Mouse (Mus musculus): ENCODE measurements around the gene Stambpl1. TPM values are rescaled to one million over a fixed set of nuclear protein-coding genes. Genes with fewer than 3 reads are reported as not detected.
"Not testable (repeated sequence)": the region's sequence is repeated elsewhere in the genome, so short reads cannot be mapped to it uniquely, and the experiment has no call there.

Stambpl1 gene
- polyA plus RNA-seq, 1 experiment, result 1.1 TPM

DNA sequence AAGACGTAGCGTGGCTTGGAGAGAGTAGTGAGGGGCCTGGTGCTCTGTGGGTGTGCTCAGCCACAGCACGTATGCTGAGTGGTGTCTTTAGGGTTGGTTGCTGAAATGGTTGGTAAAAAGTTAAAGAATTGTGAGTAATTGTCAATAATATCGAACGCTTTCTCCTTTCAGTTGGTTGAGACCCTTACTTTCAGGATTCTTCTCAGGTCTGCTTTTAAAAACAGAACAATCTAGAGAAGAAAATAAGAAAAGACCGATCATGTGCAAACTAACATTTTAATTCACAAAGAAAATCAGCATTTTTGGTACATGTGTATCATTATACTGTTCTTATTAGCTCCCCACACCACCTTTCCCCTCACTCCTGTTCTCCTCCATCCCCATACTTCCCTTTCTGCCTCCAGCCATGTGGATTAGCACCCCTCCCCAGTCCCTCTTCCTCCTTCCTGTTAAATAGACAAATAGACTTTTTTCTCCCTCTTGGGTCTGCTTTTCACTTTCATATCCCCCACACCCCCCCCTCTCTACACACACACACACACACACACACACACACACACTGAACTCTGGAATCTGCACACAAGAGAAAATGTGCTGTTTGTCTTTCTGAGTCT lies 2.2 kb downstream of the Stambpl1 start:
- Histone ChIP-seq H3K4me3 (replicated peaks) (peak overlapping the region; percentile 97), H3K36me3 (replicated peaks; ENCODE audit: low read length) (no peaks in the 10 kb centered on the region), H3K9me3 (no peaks in the 10 kb centered on the region), H3K4me1 (peaks cover 42% of the 10 kb centered on the region), H3K27me3 (replicated peaks) (peaks cover 19% of the 10 kb centered on the region)
- TF ChIP-seq FLI1 (IDR thresholded peaks at IDR 0.05; ENCODE audit: low read length), result no peak
- TF ChIP-seq GATA1 (IDR thresholded peaks at IDR 0.05; ENCODE audit: borderline replicate concordance, low read length), result no peak

DNA sequence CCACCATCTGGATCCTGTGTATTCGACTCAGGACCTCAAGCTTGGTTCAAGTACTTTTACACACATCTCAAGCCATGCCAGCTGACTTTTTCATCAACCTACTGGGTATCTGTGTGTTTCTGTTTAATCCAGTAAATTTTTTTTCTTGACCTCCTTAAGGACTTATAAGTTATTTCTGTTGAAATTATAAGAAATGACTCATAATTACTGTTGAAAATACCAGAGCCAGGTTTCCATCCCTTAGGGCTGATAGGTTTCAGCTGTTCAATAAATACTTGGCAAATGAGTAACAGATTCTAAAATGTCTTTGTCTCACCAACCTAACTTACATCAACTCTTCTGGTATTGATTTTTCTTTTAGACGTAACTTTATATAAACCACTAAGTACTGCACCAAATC lies 3.0 kb downstream of the Stambpl1 start:
- H3K36me3 ChIP-seq (replicated peaks; ENCODE audit: low read length), result no peaks in the 10 kb centered on the region
- peaks cover 17% of the 10 kb centered on the region for H3K27me3 ChIP-seq (replicated peaks)
- H3K4me1 ChIP-seq, result peaks cover 46% of the 10 kb centered on the region
- no peak overlapping the region for H3K4me3 ChIP-seq (replicated peaks)
- no peak for TF ChIP-seq GATA1 (IDR thresholded peaks at IDR 0.05; ENCODE audit: borderline replicate concordance, low read length)
- no peak for TF ChIP-seq FLI1 (IDR thresholded peaks at IDR 0.05; ENCODE audit: low read length)
- no peaks in the 10 kb centered on the region for H3K9me3 ChIP-seq

GRCm38 (mm10) chr19:34198066-34198465 lies 6.0 kb downstream of the Stambpl1 start:
- Histone ChIP-seq H3K36me3 (replicated peaks; ENCODE audit: low read length) (no peaks in the 10 kb centered on the region), H3K4me1 (peaks cover 33% of the 10 kb centered on the region), H3K27me3 (replicated peaks) (no peaks in the 10 kb centered on the region), H3K9me3 (no peaks in the 10 kb centered on the region), H3K4me3 (replicated peaks) (no peak overlapping the region)
- no peak for TF ChIP-seq FLI1 (IDR thresholded peaks at IDR 0.05; ENCODE audit: low read length)
- no peak for TF ChIP-seq GATA1 (IDR thresholded peaks at IDR 0.05; ENCODE audit: borderline replicate concordance, low read length)

DNA sequence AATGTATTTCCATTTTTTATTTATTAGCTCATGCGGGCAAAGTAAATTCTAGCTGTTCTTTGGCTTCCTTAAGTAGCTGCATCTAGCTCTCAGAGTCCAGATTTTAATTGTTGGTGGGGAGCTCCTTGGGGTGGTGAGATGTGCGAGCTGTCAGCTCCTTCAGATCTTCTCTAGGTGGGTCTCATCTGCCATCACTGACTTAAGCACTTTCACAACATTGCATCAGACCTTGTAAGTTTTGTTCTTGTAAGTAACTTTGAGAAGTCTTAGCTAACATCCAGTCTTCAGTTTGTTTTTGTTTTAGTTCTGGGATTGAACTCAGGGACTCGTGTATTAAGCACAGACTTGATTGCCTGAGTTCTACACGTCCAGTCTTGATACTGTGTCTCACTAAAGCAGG lies 6.9 kb downstream of the Stambpl1 start:
- H3K9me3 ChIP-seq, result no peaks in the 10 kb centered on the region
- no peak for TF ChIP-seq GATA1 (IDR thresholded peaks at IDR 0.05; ENCODE audit: borderline replicate concordance, low read length)
- no peak for TF ChIP-seq FLI1 (IDR thresholded peaks at IDR 0.05; ENCODE audit: low read length)
- peaks cover 28% of the 10 kb centered on the region for H3K4me1 ChIP-seq
- H3K36me3 ChIP-seq (replicated peaks; ENCODE audit: low read length), result no peaks in the 10 kb centered on the region
- H3K27me3 ChIP-seq (replicated peaks), result no peaks in the 10 kb centered on the region
- H3K4me3 ChIP-seq (replicated peaks), result no peak overlapping the region

DNA sequence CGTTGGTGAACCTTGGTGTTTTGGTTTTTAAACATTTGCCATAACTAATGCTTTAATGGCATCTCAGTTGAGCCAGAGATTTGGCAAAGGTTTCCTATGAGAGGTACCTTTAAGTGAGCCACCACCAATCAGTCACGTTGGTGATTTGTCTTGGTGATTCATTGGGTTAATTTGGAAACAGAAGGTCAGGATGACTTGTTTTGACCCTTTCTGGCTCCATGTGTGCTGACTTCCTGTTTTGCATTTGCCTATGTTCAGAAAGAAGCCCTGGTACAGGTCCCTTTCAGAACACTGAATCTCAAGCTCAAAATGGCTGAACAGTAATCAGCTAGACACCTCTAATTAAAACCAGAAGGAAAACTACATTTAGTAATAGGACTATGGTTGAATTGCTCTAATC lies 7.5 kb downstream of the Stambpl1 start:
- TF ChIP-seq FLI1 (IDR thresholded peaks at IDR 0.05; ENCODE audit: low read length), result no peak
- TF ChIP-seq GATA1 (IDR thresholded peaks at IDR 0.05; ENCODE audit: borderline replicate concordance, low read length), result no peak
- Histone ChIP-seq H3K4me1 (peaks cover 22% of the 10 kb centered on the region), H3K36me3 (replicated peaks; ENCODE audit: low read length) (no peaks in the 10 kb centered on the region), H3K27me3 (replicated peaks) (no peaks in the 10 kb centered on the region), H3K9me3 (no peaks in the 10 kb centered on the region), H3K4me3 (replicated peaks) (no peak overlapping the region)

GRCm38 (mm10) chr19:34202668-34203067 lies 10.6 kb downstream of the Stambpl1 start:
- Histone ChIP-seq H3K27me3 (replicated peaks) (no peaks in the 10 kb centered on the region), H3K4me1 (peaks cover 13% of the 10 kb centered on the region), H3K4me3 (replicated peaks) (no peak overlapping the region), H3K9me3 (no peaks in the 10 kb centered on the region), H3K36me3 (replicated peaks; ENCODE audit: low read length) (no peaks in the 10 kb centered on the region)
- no peak for TF ChIP-seq FLI1 (IDR thresholded peaks at IDR 0.05; ENCODE audit: low read length)
- no peak for TF ChIP-seq GATA1 (IDR thresholded peaks at IDR 0.05; ENCODE audit: borderline replicate concordance, low read length)

DNA sequence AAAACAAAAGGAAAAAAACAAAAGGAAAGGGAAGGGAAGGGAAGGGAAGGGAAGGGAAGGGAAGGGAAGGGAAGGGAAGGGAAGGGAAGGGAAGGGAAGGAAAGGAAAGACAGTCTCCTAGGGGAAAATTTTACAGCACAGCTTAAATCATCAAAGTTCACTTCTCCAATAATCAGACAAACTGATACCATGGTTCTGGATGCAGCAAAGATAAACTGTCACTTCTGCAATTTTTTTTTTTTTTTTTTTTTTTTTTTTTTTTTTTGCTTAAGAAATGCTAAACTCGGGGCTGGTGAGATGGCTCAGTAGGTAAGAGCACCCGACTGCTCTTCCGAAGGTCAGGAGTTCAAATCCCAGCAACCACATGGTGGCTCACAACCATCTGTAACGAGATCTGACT lies 14.1 kb downstream of the Stambpl1 start:
- H3K36me3 ChIP-seq (replicated peaks; ENCODE audit: low read length); H3K4me1 ChIP-seq; H3K9me3 ChIP-seq; H3K4me3 ChIP-seq (replicated peaks); H3K27me3 ChIP-seq (replicated peaks): not testable (repeated sequence)

- no peaks in the 10 kb centered on the region for H3K36me3 ChIP-seq (replicated peaks; ENCODE audit: low read length)
- no peak overlapping the region for H3K4me3 ChIP-seq (replicated peaks)
- no peaks in the 10 kb centered on the region for H3K9me3 ChIP-seq
- TF ChIP-seq FLI1 (IDR thresholded peaks at IDR 0.05; ENCODE audit: low read length), result no peak
- no peak for TF ChIP-seq GATA1 (IDR thresholded peaks at IDR 0.05; ENCODE audit: borderline replicate concordance, low read length)
- no peaks in the 10 kb centered on the region for H3K27me3 ChIP-seq (replicated peaks)
- H3K4me1 ChIP-seq, result peaks cover 2% of the 10 kb centered on the region; the same call in 1 of the 2 replicates
Measured at GRCm38 (mm10) chr19:34206760-34207440, 14.9 kb downstream of the Stambpl1 start.

DNA sequence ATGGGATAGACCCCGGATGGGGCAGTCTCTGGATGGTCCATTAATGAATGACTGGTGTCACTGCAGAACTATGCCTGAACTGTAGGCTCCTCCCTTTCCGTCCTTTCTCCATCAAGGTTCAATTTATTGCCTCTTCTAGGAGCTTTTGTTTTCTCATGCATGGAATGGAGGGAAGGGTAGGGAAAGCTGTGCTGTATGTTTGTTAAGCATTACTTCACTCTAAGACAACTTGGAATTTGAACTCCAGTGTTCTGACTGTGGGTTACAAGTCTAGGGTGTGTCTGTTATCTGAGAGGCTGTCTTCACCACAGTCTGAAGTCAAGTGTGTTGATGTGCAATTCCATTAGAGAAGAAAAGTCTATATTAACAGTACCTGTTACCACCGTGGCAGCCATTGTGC lies 17.0 kb downstream of the Stambpl1 start:
- Histone ChIP-seq H3K36me3 (replicated peaks; ENCODE audit: low read length) (peaks cover 2% of the 10 kb centered on the region), H3K27me3 (replicated peaks) (no peaks in the 10 kb centered on the region), H3K9me3 (no peaks in the 10 kb centered on the region), H3K4me3 (replicated peaks) (no peak overlapping the region), H3K4me1 (peaks cover 4% of the 10 kb centered on the region; the same call in 1 of the 2 replicates)
- TF ChIP-seq GATA1 (IDR thresholded peaks at IDR 0.05; ENCODE audit: borderline replicate concordance, low read length), result no peak
- no peak for TF ChIP-seq FLI1 (IDR thresholded peaks at IDR 0.05; ENCODE audit: low read length)

DNA sequence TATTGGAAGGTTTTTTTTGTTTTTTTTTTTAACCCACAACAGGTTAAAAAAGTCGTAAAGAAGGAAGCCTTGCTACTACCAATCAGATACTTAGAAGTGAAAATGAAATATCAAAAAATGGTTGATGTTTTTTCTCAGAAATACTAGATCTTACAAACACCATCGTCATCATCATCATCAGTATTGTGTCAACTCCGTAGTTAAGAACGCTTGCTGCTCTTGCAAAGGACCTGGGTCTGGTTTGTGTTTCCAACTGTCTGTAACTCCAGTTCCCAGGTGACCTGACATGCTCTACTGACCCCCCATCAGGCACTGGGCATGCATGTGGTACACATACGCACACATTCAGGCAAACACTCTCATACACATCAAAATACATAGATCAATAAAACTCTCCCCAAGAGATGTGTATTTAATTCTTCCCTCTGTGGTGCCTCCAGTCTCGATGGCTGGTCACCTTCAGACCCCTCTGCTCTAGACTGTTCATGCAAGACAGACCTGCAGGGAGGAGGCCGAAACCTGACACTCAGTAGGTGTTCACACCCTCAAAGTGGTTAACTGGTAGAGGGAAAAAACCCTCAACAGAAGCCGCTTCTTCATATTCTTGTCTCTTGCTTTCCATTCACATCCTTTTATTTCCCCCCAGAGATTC lies 18.0 kb downstream of the Stambpl1 start:
- H3K4me1 ChIP-seq, result peaks cover 11% of the 10 kb centered on the region

More for the DNA sequence above, 18.0 kb downstream of the Stambpl1 start:
- TF ChIP-seq GATA1 (IDR thresholded peaks at IDR 0.05; ENCODE audit: borderline replicate concordance, low read length) (no peak), FLI1 (IDR thresholded peaks at IDR 0.05; ENCODE audit: low read length) (no peak)
- H3K4me3 ChIP-seq (replicated peaks), result no peak overlapping the region
- H3K36me3 ChIP-seq (replicated peaks; ENCODE audit: low read length), result peaks cover 6% of the 10 kb centered on the region
- H3K27me3 ChIP-seq (replicated peaks), result no peaks in the 10 kb centered on the region
- no peaks in the 10 kb centered on the region for H3K9me3 ChIP-seq
